Mouse (Mus musculus): ENCODE results near the gene Tex19.2. TPM values are rescaled to one million over a fixed set of nuclear protein-coding genes. Genes with fewer than 3 reads are reported as not detected.

Tex19.2 gene
- polyA plus RNA-seq, 1 experiment from 2014 or later: not detected

DNA sequence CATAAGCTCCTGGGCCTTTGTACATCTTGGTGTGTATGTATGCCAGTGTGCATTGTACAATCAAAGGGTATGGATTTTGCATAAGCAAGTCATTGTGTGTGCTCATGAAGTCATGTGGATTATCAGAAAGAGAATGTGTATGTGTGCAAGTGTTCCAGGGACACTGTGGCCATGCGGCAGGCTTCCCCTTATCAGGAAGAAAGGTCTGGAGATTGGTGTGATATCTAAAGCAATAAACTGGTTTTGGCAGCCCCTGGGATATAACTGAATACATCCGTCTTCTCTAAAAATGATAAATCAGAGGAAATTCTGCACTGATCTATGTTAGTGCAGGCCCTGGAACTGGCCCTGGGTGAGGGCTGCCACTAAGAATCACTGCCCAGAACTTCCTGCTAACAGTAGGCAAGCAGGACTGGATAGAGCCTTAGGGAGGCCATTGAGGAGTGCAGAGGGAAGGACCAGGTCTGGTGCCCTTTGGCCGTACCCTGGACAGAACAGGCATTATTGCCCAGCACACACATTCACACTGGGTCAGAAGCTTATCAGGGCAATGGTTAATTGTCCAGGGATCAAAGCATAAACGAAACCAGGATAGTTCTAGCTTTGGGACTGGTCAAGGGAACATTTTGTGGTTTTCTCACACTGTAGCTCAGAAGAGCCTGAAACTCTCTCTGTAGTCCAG is 17.2 kb downstream of the Tex19.2 start:
- no peaks in the 10 kb centered on the region for H3K9me3 ChIP-seq (ENCODE audit: control insufficient read depth, low read length)
- H3K36me3 ChIP-seq (ENCODE audit: control insufficient read depth, insufficient read depth, low read length): no peaks in the 10 kb centered on the region
- H3K9ac ChIP-seq (ENCODE audit: low read length): no peak overlapping the region
- DNase-seq (ENCODE audit: low spot score) (no peak), ATAC-seq (ENCODE audit: insufficient read depth, low FRiP score, low TSS enrichment) (no peak)
- H3K27me3 ChIP-seq (ENCODE audit: control insufficient read depth, insufficient read depth, low read length): no peaks in the 10 kb centered on the region
- no peak overlapping the region for H3K4me2 ChIP-seq (ENCODE audit: low read depth)
- no peak overlapping the region for H3K4me3 ChIP-seq (ENCODE audit: low read depth, low read length)
- no peak overlapping the region for H3K27ac ChIP-seq (ENCODE audit: low read depth, low read length)
- no peaks in the 10 kb centered on the region for H3K4me1 ChIP-seq (ENCODE audit: control insufficient read depth, insufficient read depth, low read length)
- WGBS: 87% methylated on average over 4 of the region's 4 CpGs

GRCm38 (mm10) chr11:121100692-121101091 is 17.8 kb downstream of the Tex19.2 start:
- Histone ChIP-seq H3K9me3 (ENCODE audit: control insufficient read depth, low read length) (no peaks in the 10 kb centered on the region), H3K36me3 (ENCODE audit: control insufficient read depth, insufficient read depth, low read length) (no peaks in the 10 kb centered on the region), H3K4me2 (ENCODE audit: low read depth) (no peak overlapping the region), H3K4me1 (ENCODE audit: control insufficient read depth, insufficient read depth, low read length) (no peaks in the 10 kb centered on the region), H3K9ac (ENCODE audit: low read length) (no peak overlapping the region), H3K27ac (ENCODE audit: low read depth, low read length) (no peak overlapping the region), H3K27me3 (ENCODE audit: control insufficient read depth, insufficient read depth, low read length) (no peaks in the 10 kb centered on the region), H3K4me3 (ENCODE audit: low read depth, low read length) (no peak overlapping the region)
- DNase-seq (ENCODE audit: low spot score) (no peak), ATAC-seq (ENCODE audit: insufficient read depth, low FRiP score, low TSS enrichment) (no peak)
- WGBS: 69% methylated on average over 7 of the region's 7 CpGs

- Histone ChIP-seq H3K36me3 (ENCODE audit: control insufficient read depth, insufficient read depth, low read length) (no peaks in the 10 kb centered on the region), H3K4me1 (ENCODE audit: control insufficient read depth, insufficient read depth, low read length) (no peaks in the 10 kb centered on the region), H3K4me2 (ENCODE audit: low read depth) (no peak overlapping the region), H3K27me3 (ENCODE audit: control insufficient read depth, insufficient read depth, low read length) (no peaks in the 10 kb centered on the region), H3K4me3 (ENCODE audit: low read depth, low read length) (no peak overlapping the region), H3K9me3 (ENCODE audit: control insufficient read depth, low read length) (no peaks in the 10 kb centered on the region), H3K27ac (ENCODE audit: low read depth, low read length) (no peak overlapping the region), H3K9ac (ENCODE audit: low read length) (no peak overlapping the region)
- ATAC-seq (ENCODE audit: insufficient read depth, low FRiP score, low TSS enrichment) (no peak), DNase-seq (ENCODE audit: low spot score) (no peak)
- WGBS: 81% methylated on average over 7 of the region's 7 CpGs
Measured at GRCm38 (mm10) chr11:121099762-121100161, 18.7 kb downstream of the Tex19.2 start.

GRCm38 (mm10) chr11:121092606-121093585 is 25.6 kb downstream of the Tex19.2 start:
- Histone ChIP-seq H3K4me2 (ENCODE audit: low read depth) (no peak overlapping the region), H3K27me3 (ENCODE audit: control insufficient read depth, insufficient read depth, low read length) (no peaks in the 10 kb centered on the region), H3K4me1 (ENCODE audit: control insufficient read depth, insufficient read depth, low read length) (no peaks in the 10 kb centered on the region), H3K27ac (ENCODE audit: low read depth, low read length) (no peak overlapping the region), H3K36me3 (ENCODE audit: control insufficient read depth, insufficient read depth, low read length) (no peaks in the 10 kb centered on the region), H3K4me3 (ENCODE audit: low read depth, low read length) (no peak overlapping the region), H3K9me3 (ENCODE audit: control insufficient read depth, low read length) (no peaks in the 10 kb centered on the region), H3K9ac (ENCODE audit: low read length) (no peak overlapping the region)
- 92% methylated on average over 14 of the region's 14 CpGs for WGBS
- ATAC-seq (ENCODE audit: insufficient read depth, low FRiP score, low TSS enrichment) (no peak), DNase-seq (ENCODE audit: low spot score) (no peak)

DNA sequence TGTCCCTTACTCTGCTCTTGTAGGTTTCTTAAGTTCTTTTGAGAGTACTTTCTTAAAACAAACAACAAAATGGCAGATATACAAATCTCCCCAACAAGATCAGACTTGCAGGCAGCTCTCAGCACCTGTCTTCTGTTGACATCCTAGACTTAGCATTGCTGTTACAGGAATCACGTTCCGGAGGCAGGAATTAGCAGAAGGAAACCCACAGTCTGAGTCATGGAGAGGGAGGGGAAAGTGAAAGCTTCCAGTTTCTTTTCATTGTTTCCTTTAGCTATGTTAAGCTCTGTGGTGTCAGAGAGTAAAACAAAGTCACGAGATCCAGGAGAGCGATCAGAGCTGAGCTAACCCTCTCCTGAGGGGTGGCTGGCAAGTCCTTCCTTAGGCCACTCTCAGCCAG is 27.5 kb downstream of the Tex19.2 start:
- no peak overlapping the region for H3K4me3 ChIP-seq (ENCODE audit: low read depth, low read length)
- WGBS: 73% methylated on average over 4 of the region's 4 CpGs
- no peaks in the 10 kb centered on the region for H3K9me3 ChIP-seq (ENCODE audit: control insufficient read depth, low read length)
- no peak overlapping the region for H3K27ac ChIP-seq (ENCODE audit: low read depth, low read length)
- H3K9ac ChIP-seq (ENCODE audit: low read length): no peak overlapping the region
- no peak overlapping the region for H3K4me2 ChIP-seq (ENCODE audit: low read depth)
- H3K4me1 ChIP-seq (ENCODE audit: control insufficient read depth, insufficient read depth, low read length): no peaks in the 10 kb centered on the region
- ATAC-seq (ENCODE audit: insufficient read depth, low FRiP score, low TSS enrichment): no peak
- no peaks in the 10 kb centered on the region for H3K36me3 ChIP-seq (ENCODE audit: control insufficient read depth, insufficient read depth, low read length)
- H3K27me3 ChIP-seq (ENCODE audit: control insufficient read depth, insufficient read depth, low read length): no peaks in the 10 kb centered on the region
- DNase-seq (ENCODE audit: low spot score): no peak

DNA sequence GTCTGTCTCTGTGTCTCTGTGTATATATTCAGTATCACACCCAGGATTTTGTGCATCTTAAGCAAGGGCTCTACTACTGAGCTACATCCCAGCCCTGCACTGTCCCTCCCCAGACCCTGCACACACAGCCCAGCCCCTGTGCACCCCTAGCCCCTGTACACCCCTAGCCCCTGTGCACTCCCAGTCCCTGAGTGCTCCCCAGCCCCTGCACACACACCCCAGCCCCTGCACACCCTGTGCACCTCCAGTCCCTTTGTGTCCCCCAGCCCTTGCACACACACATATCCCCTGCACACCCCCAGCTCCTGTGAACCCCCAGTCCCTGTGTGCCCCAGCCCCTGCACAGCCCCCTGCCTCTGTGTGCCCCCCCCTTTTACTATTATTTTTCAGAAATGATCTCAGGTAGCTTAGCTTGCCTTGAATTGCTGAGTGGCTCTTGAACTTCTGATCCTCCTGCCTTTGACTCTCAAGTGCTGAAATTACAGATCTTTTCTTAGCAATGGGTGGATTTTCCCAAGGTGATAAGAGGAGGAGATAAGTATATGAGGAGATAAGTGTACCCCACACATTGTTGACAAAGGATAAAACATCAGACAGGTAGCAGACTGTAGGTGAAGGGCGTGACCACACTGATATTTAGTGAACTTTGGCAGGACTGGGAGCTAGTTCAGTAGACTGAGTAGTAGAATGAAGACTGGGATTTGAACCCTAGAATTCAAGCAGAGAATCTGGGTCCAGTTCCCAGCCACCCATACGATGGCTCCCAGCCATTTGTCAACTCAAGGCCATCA is 28.5 kb downstream of the Tex19.2 start:
- DNase-seq (ENCODE audit: low spot score): no peak
- WGBS: 91% methylated on average over 2 of the region's 2 CpGs
- no peak overlapping the region for H3K27ac ChIP-seq (ENCODE audit: low read depth, low read length)

DNA sequence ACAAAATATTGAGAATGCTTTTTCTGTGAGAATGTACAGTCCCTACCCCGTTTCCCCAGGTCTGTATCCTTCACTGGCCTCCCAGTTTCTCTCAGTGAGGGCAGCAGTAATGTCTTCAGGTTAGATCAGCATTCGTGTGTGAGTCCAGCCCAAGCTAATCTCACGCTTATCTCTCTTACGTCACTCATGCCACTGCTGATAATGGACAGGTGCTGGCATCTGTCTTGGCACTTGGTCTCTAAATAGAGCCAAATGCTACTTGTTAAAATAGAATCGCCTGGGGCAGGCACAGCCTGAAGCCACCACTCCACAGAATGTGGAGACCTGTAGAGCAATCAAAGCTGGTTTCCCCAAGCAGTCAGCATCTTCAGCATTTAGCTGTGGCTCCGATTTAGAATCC is 29.5 kb downstream of the Tex19.2 start:
- ATAC-seq (ENCODE audit: insufficient read depth, low FRiP score, low TSS enrichment) (no peak), DNase-seq (ENCODE audit: low spot score) (no peak)
- no peaks in the 10 kb centered on the region for H3K36me3 ChIP-seq (ENCODE audit: control insufficient read depth, insufficient read depth, low read length)
- H3K27ac ChIP-seq (ENCODE audit: low read depth, low read length): no peak overlapping the region
- H3K4me1 ChIP-seq (ENCODE audit: control insufficient read depth, insufficient read depth, low read length): no peaks in the 10 kb centered on the region
- no peak overlapping the region for H3K9ac ChIP-seq (ENCODE audit: low read length)
- 81% methylated on average over 6 of the region's 6 CpGs for WGBS
- H3K4me3 ChIP-seq (ENCODE audit: low read depth, low read length): no peak overlapping the region
- no peaks in the 10 kb centered on the region for H3K9me3 ChIP-seq (ENCODE audit: control insufficient read depth, low read length)
- no peaks in the 10 kb centered on the region for H3K27me3 ChIP-seq (ENCODE audit: control insufficient read depth, insufficient read depth, low read length)
- no peak overlapping the region for H3K4me2 ChIP-seq (ENCODE audit: low read depth)

More for the DNA sequence above, 28.5 kb downstream of the Tex19.2 start:
- Histone ChIP-seq H3K4me1 (ENCODE audit: control insufficient read depth, insufficient read depth, low read length) (no peaks in the 10 kb centered on the region), H3K9ac (ENCODE audit: low read length) (no peak overlapping the region), H3K4me3 (ENCODE audit: low read depth, low read length) (no peak overlapping the region), H3K36me3 (ENCODE audit: control insufficient read depth, insufficient read depth, low read length) (no peaks in the 10 kb centered on the region), H3K9me3 (ENCODE audit: control insufficient read depth, low read length) (no peaks in the 10 kb centered on the region), H3K4me2 (ENCODE audit: low read depth) (no peak overlapping the region), H3K27me3 (ENCODE audit: control insufficient read depth, insufficient read depth, low read length) (no peaks in the 10 kb centered on the region)
- no peak for ATAC-seq (ENCODE audit: insufficient read depth, low FRiP score, low TSS enrichment)

DNA sequence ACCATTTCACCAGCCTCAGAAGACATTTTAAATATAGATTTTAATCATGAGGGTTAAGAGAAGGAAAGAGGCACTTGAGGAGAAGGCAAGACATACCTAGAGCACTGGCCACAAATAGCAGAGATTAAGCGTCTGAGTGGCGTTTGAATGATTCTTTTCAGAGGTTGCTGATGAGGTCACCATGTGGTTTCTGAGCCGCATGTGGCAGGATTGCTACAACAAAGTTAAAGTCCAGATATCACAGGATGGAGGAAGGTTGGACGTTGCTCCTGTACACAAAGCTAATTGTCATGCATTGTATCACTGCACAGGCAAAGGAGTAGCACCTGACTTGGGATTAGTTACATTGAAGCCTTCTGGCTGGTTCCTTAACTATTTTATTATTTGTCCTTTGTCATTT is 32.2 kb downstream of the Tex19.2 start:
- no peak for ATAC-seq (ENCODE audit: insufficient read depth, low FRiP score, low TSS enrichment)
- no peaks in the 10 kb centered on the region for H3K36me3 ChIP-seq (ENCODE audit: control insufficient read depth, insufficient read depth, low read length)
- H3K9ac ChIP-seq (ENCODE audit: low read length): no peak overlapping the region
- no peaks in the 10 kb centered on the region for H3K4me1 ChIP-seq (ENCODE audit: control insufficient read depth, insufficient read depth, low read length)
- H3K27me3 ChIP-seq (ENCODE audit: control insufficient read depth, insufficient read depth, low read length): no peaks in the 10 kb centered on the region
- no peak overlapping the region for H3K4me2 ChIP-seq (ENCODE audit: low read depth)
- WGBS: 79% methylated on average over 4 of the region's 4 CpGs
- no peak for DNase-seq (ENCODE audit: low spot score)
- H3K9me3 ChIP-seq (ENCODE audit: control insufficient read depth, low read length): no peaks in the 10 kb centered on the region
- no peak overlapping the region for H3K27ac ChIP-seq (ENCODE audit: low read depth, low read length)
- no peak overlapping the region for H3K4me3 ChIP-seq (ENCODE audit: low read depth, low read length)

Measured in neural tube, embryonic 11.5 days (tissue).